Mouse (Mus musculus) intestine, postnatal 0 days (tissue): ENCODE results near the gene Cacna1c. TPM values are rescaled to one million over a fixed set of nuclear protein-coding genes. Genes with fewer than 3 reads are reported as not detected.

Experiments used
- ATAC-seq: fragments of 200-750 bp; cut with Nextera tagmentation; 2 replicates; pipeline ENCODE4 v1.8.0; 2017; ENCODE audit warnings: mild to moderate bottlenecking, moderate TSS enrichment, moderate library complexity
- H3K27ac ChIP-seq: fragments of 300-500 bp; sonication (generic); 2 replicates; pipeline ENCODE4 v1.5.1; 2014; ENCODE audit warnings: mild to moderate bottlenecking, low read depth, low read length, moderate library complexity
- H3K27me3 ChIP-seq: fragments of 300-500 bp; sonication (generic); replicated peaks from 2 replicates; pipeline ENCODE4 v1.6.1; 2014; ENCODE audit warnings: low read length, mixed read lengths; ENCODE audit not compliant: control insufficient read depth, insufficient read depth
- H3K36me3 ChIP-seq: fragments of 300-500 bp; sonication (generic); 2 replicates; pipeline ENCODE4 v1.6.1; 2014; ENCODE audit warnings: mild to moderate bottlenecking, moderate library complexity; ENCODE audit not compliant: control insufficient read depth, insufficient read depth
- H3K4me1 ChIP-seq: fragments of 300-500 bp; sonication (generic); replicated peaks from 2 replicates; pipeline ENCODE4 v1.6.1; 2014; ENCODE audit warnings: antibody characterized with exemption, low read length, mixed read lengths; ENCODE audit not compliant: control insufficient read depth, insufficient read depth
- H3K4me2 ChIP-seq: fragments of 300-500 bp; sonication (generic); replicated peaks from 2 replicates; pipeline ENCODE4 v1.6.1; 2014; ENCODE audit warnings: low read depth, mild to moderate bottlenecking, moderate library complexity
- H3K4me3 ChIP-seq: fragments of 300-500 bp; sonication (generic); 2 replicates; pipeline ENCODE4 v1.5.1; 2014; ENCODE audit warnings: low read depth, low read length
- H3K9ac ChIP-seq: fragments of 300-500 bp; sonication (generic); 2 replicates; pipeline ENCODE4 v1.6.1; 2014; ENCODE audit warnings: mild to moderate bottlenecking, low read depth, low read length
- H3K9me3 ChIP-seq: fragments of 300-500 bp; sonication (generic); 2 replicates; pipeline ENCODE4 v1.6.1; 2016; ENCODE audit warnings: mixed run types; ENCODE audit not compliant: control insufficient read depth
- CTCF ChIP-seq: sonication (generic); IDR thresholded peaks from 2 replicates; pipeline ENCODE4 v1.5.1; 2016; ENCODE audit warnings: low read depth, mild to moderate bottlenecking, control low read depth, antibody characterized with exemption, moderate library complexity
- WGBS: fragments of 180-500 bp; shearing (Covaris S2); extraction: QIAGEN DNeasy Blood & Tissue Kit; methylation state at CpG from one replicate; pipeline ENCODE4 v1.1.7; 2014; 5-methylcytosine and 5-hydroxymethylcytosine counted together
- polyA plus RNA-seq: library from polyadenylated mRNA; unstranded; fragments of >200 nt; fragmentation: Nextera tagmentation; extraction: Ambion mirVana; gene quantifications from 2 replicates; pipeline ENCODE4 v1.2.1, GENCODE M21; 2015

Gene Cacna1c
- polyA plus RNA-seq, 1 experiment from 2014 or later: 1.2 TPM

GRCm38 (mm10) chr6:118753064-118753463, 443.2 kb downstream of the Cacna1c start:
- Histone ChIP-seq H3K9me3 (no peaks in the 10 kb centered on the region), H3K4me3 (no peak overlapping the region), H3K27me3 (no peaks in the 10 kb centered on the region), H3K27ac (no peak overlapping the region), H3K4me1 (no peaks in the 10 kb centered on the region), H3K9ac (no peak overlapping the region), H3K4me2 (no peak overlapping the region), H3K36me3 (no peaks in the 10 kb centered on the region)
- ATAC-seq: no peak
- WGBS: 43% methylated on average over 5 of the region's 5 CpGs
- no peak for TF ChIP-seq CTCF

GRCm38 (mm10) chr6:118749285-118749684, 446.9 kb downstream of the Cacna1c start:
- no peak for ATAC-seq
- no peak overlapping the region for H3K4me3 ChIP-seq
- WGBS: 96% methylated on average over 1 of the region's 1 CpGs
- H3K4me2 ChIP-seq: no peak overlapping the region
- no peak overlapping the region for H3K27ac ChIP-seq
- H3K9me3 ChIP-seq: no peaks in the 10 kb centered on the region
- no peaks in the 10 kb centered on the region for H3K36me3 ChIP-seq
- H3K9ac ChIP-seq: no peak overlapping the region
- TF ChIP-seq CTCF: no peak
- H3K4me1 ChIP-seq: no peaks in the 10 kb centered on the region
- no peaks in the 10 kb centered on the region for H3K27me3 ChIP-seq

- Histone ChIP-seq H3K4me2 (no peak overlapping the region), H3K9ac (no peak overlapping the region), H3K27ac (no peak overlapping the region), H3K4me3 (no peak overlapping the region), H3K27me3 (no peaks in the 10 kb centered on the region), H3K9me3 (no peaks in the 10 kb centered on the region), H3K4me1 (no peaks in the 10 kb centered on the region), H3K36me3 (no peaks in the 10 kb centered on the region)
- 88% methylated on average over 6 of the region's 6 CpGs for WGBS
- no peak for TF ChIP-seq CTCF
- no peak for ATAC-seq
Measured at GRCm38 (mm10) chr6:118742701-118743100, 453.5 kb downstream of the Cacna1c start.

- Histone ChIP-seq H3K4me1 (no peaks in the 10 kb centered on the region), H3K27ac (no peak overlapping the region), H3K36me3 (no peaks in the 10 kb centered on the region), H3K27me3 (no peaks in the 10 kb centered on the region), H3K9ac (no peak overlapping the region), H3K4me3 (no peak overlapping the region), H3K9me3 (no peaks in the 10 kb centered on the region), H3K4me2 (no peak overlapping the region)
- TF ChIP-seq CTCF: no peak
- ATAC-seq: no peak
- 92% methylated on average over 14 of the region's 14 CpGs for WGBS
Measured at GRCm38 (mm10) chr6:118741841-118742240, 454.4 kb downstream of the Cacna1c start.

GRCm38 (mm10) chr6:118739961-118740599, 456.1 kb downstream of the Cacna1c start:
- WGBS: 75% methylated on average over 9 of the region's 9 CpGs
- H3K4me1 ChIP-seq: no peaks in the 10 kb centered on the region
- H3K27ac ChIP-seq: no peak overlapping the region
- no peak for TF ChIP-seq CTCF
- H3K9me3 ChIP-seq: no peaks in the 10 kb centered on the region
- no peak overlapping the region for H3K9ac ChIP-seq
- H3K4me3 ChIP-seq: no peak overlapping the region
- H3K36me3 ChIP-seq: no peaks in the 10 kb centered on the region
- no peak overlapping the region for H3K4me2 ChIP-seq
- ATAC-seq: no peak
- no peaks in the 10 kb centered on the region for H3K27me3 ChIP-seq

- TF ChIP-seq CTCF: no peak
- WGBS: 64% methylated on average over 4 of the region's 4 CpGs
- H3K9ac ChIP-seq: no peak overlapping the region
- no peaks in the 10 kb centered on the region for H3K9me3 ChIP-seq
- H3K27ac ChIP-seq: no peak overlapping the region
- no peak overlapping the region for H3K4me3 ChIP-seq
- no peaks in the 10 kb centered on the region for H3K36me3 ChIP-seq
- no peak for ATAC-seq
- H3K4me2 ChIP-seq: no peak overlapping the region
- no peaks in the 10 kb centered on the region for H3K4me1 ChIP-seq
- no peaks in the 10 kb centered on the region for H3K27me3 ChIP-seq
Measured at GRCm38 (mm10) chr6:118739344-118739743, 456.9 kb downstream of the Cacna1c start.

GRCm38 (mm10) chr6:118738656-118739055, 457.6 kb downstream of the Cacna1c start:
- WGBS: 58% methylated on average over 3 of the region's 3 CpGs
- H3K9ac ChIP-seq: no peak overlapping the region
- TF ChIP-seq CTCF: no peak
- H3K36me3 ChIP-seq: no peaks in the 10 kb centered on the region
- H3K27me3 ChIP-seq: no peaks in the 10 kb centered on the region
- no peak overlapping the region for H3K4me3 ChIP-seq
- no peak for ATAC-seq
- no peak overlapping the region for H3K4me2 ChIP-seq
- H3K27ac ChIP-seq: no peak overlapping the region
- H3K9me3 ChIP-seq: no peaks in the 10 kb centered on the region
- no peaks in the 10 kb centered on the region for H3K4me1 ChIP-seq
